Mouse (Mus musculus): ENCODE measurements around the gene Ip6k3.

- TF ChIP-seq CTCF (IDR thresholded peaks at IDR 0.05; ENCODE audit: low read depth, low read length) (no peak), POLR2A (IDR thresholded peaks at IDR 0.05; ENCODE audit: insufficient read depth, low read length) (no peak)
Measured at GRCm38 (mm10) chr17:27167545-27167944, at the start of gene Ip6k3.
